Mouse (Mus musculus) forebrain, embryonic 12.5 days (tissue): ENCODE results near the gene Tcaf3. TPM values are rescaled to one million over a fixed set of nuclear protein-coding genes. Genes with fewer than 3 reads are reported as not detected.

Source experiments
- ATAC-seq: fragments of 200-750 bp; cut with Nextera tagmentation; 2 replicates; pipeline ENCODE4 v1.8.0; 2017; ENCODE audit warnings: moderate TSS enrichment; ENCODE audit not compliant: low FRiP score
- H3K27ac ChIP-seq: fragments of 300-500 bp; sonication (generic); 2 replicates; pipeline ENCODE4 v1.5.1; 2016; ENCODE audit warnings: mild to moderate bottlenecking
- H3K27me3 ChIP-seq: fragments of 300-500 bp; sonication (generic); 2 replicates; pipeline ENCODE4 v1.6.1; 2016; ENCODE audit warnings: mild to moderate bottlenecking
- H3K36me3 ChIP-seq: fragments of 300-500 bp; sonication (generic); replicated peaks from 2 replicates; pipeline ENCODE4 v1.6.1; 2016; ENCODE audit warnings: mild to moderate bottlenecking
- H3K4me1 ChIP-seq: fragments of 300-500 bp; sonication (generic); 2 replicates; pipeline ENCODE4 v1.6.1; 2016
- H3K4me2 ChIP-seq: fragments of 300-500 bp; sonication (generic); 2 replicates; pipeline ENCODE4 v1.6.1; 2016; ENCODE audit warnings: mild to moderate bottlenecking, moderate library complexity
- H3K4me3 ChIP-seq: fragments of 300-500 bp; sonication (generic); replicated peaks from 2 replicates; pipeline ENCODE4 v1.5.1; 2016; ENCODE audit warnings: mild to moderate bottlenecking
- H3K9ac ChIP-seq: fragments of 300-500 bp; sonication (generic); 2 replicates; pipeline ENCODE4 v1.6.1; 2016; ENCODE audit warnings: mild to moderate bottlenecking
- H3K9me3 ChIP-seq: fragments of 300-500 bp; sonication (generic); 2 replicates; pipeline ENCODE4 v1.6.1; 2016
- WGBS: fragments of 180-500 bp; shearing (Covaris S2); methylation state at CpG from one replicate; pipeline ENCODE4 v1.1.7; 2016; 5-methylcytosine and 5-hydroxymethylcytosine counted together
- polyA plus RNA-seq: library from polyadenylated mRNA; unstranded; fragments of >200 nt; fragmentation: Nextera tagmentation; extraction: Ambion mirVana; gene quantifications from 2 replicates; pipeline ENCODE4 v1.2.1, GENCODE M21; 2016

Gene Tcaf3
- polyA plus RNA-seq, 1 experiment from 2014 or later, result not detected

GRCm38 (mm10) chr6:42577433-42577832 is 20.1 kb downstream of the Tcaf3 start:
- no peak for ATAC-seq
- Histone ChIP-seq H3K36me3 (no peaks in the 10 kb centered on the region), H3K27me3 (no peaks in the 10 kb centered on the region), H3K27ac (no peak overlapping the region), H3K4me1 (no peaks in the 10 kb centered on the region), H3K4me3 (no peak overlapping the region), H3K4me2 (no peak overlapping the region), H3K9me3 (no peaks in the 10 kb centered on the region), H3K9ac (no peak overlapping the region)
- 92% methylated on average over 2 of the region's 2 CpGs for WGBS

GRCm38 (mm10) chr6:42568205-42568604 is 29.3 kb downstream of the Tcaf3 start:
- 81% methylated on average over 2 of the region's 2 CpGs for WGBS
- no peak for ATAC-seq
- H3K36me3 ChIP-seq, result no peaks in the 10 kb centered on the region

GRCm38 (mm10) chr6:42566076-42566598 is 31.4 kb downstream of the Tcaf3 start:
- 88% methylated on average over 2 of the region's 2 CpGs for WGBS
- Histone ChIP-seq H3K9me3 (no peaks in the 10 kb centered on the region), H3K9ac (no peak overlapping the region), H3K27me3 (no peaks in the 10 kb centered on the region), H3K4me1 (no peaks in the 10 kb centered on the region), H3K27ac (no peak overlapping the region), H3K4me2 (no peak overlapping the region), H3K4me3 (no peak overlapping the region), H3K36me3 (no peaks in the 10 kb centered on the region)
- ATAC-seq, result no peak

More at GRCm38 (mm10) chr6:42568205-42568604, 29.3 kb downstream of the Tcaf3 start:
- no peak overlapping the region for H3K4me2 ChIP-seq
- H3K27me3 ChIP-seq, result no peaks in the 10 kb centered on the region
- no peak overlapping the region for H3K9ac ChIP-seq
- no peak overlapping the region for H3K4me3 ChIP-seq
- H3K27ac ChIP-seq, result no peak overlapping the region
- no peaks in the 10 kb centered on the region for H3K4me1 ChIP-seq
- no peaks in the 10 kb centered on the region for H3K9me3 ChIP-seq

- H3K36me3 ChIP-seq, result no peaks in the 10 kb centered on the region
- no peak overlapping the region for H3K9ac ChIP-seq
- no peak overlapping the region for H3K4me3 ChIP-seq
Measured at GRCm38 (mm10) chr6:42562280-42562679, 35.2 kb downstream of the Tcaf3 start.

GRCm38 (mm10) chr6:42560885-42561284 is 36.6 kb downstream of the Tcaf3 start:
- Histone ChIP-seq H3K27ac (no peak overlapping the region), H3K4me3 (no peak overlapping the region), H3K27me3 (no peaks in the 10 kb centered on the region), H3K4me1 (no peaks in the 10 kb centered on the region), H3K36me3 (no peaks in the 10 kb centered on the region), H3K9me3 (no peaks in the 10 kb centered on the region), H3K9ac (no peak overlapping the region), H3K4me2 (no peak overlapping the region)
- no peak for ATAC-seq
- WGBS, result 89% methylated on average over 5 of the region's 5 CpGs

More at GRCm38 (mm10) chr6:42562280-42562679, 35.2 kb downstream of the Tcaf3 start:
- Histone ChIP-seq H3K4me2 (no peak overlapping the region), H3K27me3 (no peaks in the 10 kb centered on the region), H3K27ac (no peak overlapping the region), H3K4me1 (no peaks in the 10 kb centered on the region), H3K9me3 (no peaks in the 10 kb centered on the region)
- 72% methylated on average over 2 of the region's 2 CpGs for WGBS
- no peak for ATAC-seq

- Histone ChIP-seq H3K4me3 (no peak overlapping the region), H3K27me3 (no peaks in the 10 kb centered on the region), H3K4me1 (no peaks in the 10 kb centered on the region), H3K9me3 (no peaks in the 10 kb centered on the region), H3K4me2 (no peak overlapping the region), H3K27ac (no peak overlapping the region), H3K36me3 (no peaks in the 10 kb centered on the region), H3K9ac (no peak overlapping the region)
- 96% methylated on average over 14 of the region's 14 CpGs for WGBS
- no peak for ATAC-seq
Measured at GRCm38 (mm10) chr6:42558641-42559040, 38.9 kb downstream of the Tcaf3 start.

GRCm38 (mm10) chr6:42547461-42547860 is 50.0 kb downstream of the Tcaf3 start, which contains the start of gene Olfr455:
Olfr455 (minus strand) TSS chr6:42547587.
- no peaks in the 10 kb centered on the region for H3K4me1 ChIP-seq
- H3K36me3 ChIP-seq, result no peaks in the 10 kb centered on the region
- H3K27me3 ChIP-seq, result no peaks in the 10 kb centered on the region
- H3K9ac ChIP-seq, result no peak within 1 kb of the TSS
- H3K27ac ChIP-seq, result no peak within 1 kb of the TSS
- no peak for ATAC-seq
- no peak within 1 kb of the TSS for H3K4me2 ChIP-seq
- no peaks in the 10 kb centered on the region for H3K9me3 ChIP-seq
- H3K4me3 ChIP-seq, result no peak within 1 kb of the TSS
- WGBS, result 88% methylated on average over 4 of the region's 4 CpGs

GRCm38 (mm10) chr6:42546180-42546579 is 51.3 kb downstream of the Tcaf3 start:
- ATAC-seq, result no peak
- no peak overlapping the region for H3K4me3 ChIP-seq
- no peak overlapping the region for H3K4me2 ChIP-seq
- no peaks in the 10 kb centered on the region for H3K9me3 ChIP-seq
- no peak overlapping the region for H3K9ac ChIP-seq
- no peaks in the 10 kb centered on the region for H3K36me3 ChIP-seq
- 89% methylated on average over 2 of the region's 2 CpGs for WGBS
- no peaks in the 10 kb centered on the region for H3K4me1 ChIP-seq
- no peak overlapping the region for H3K27ac ChIP-seq
- H3K27me3 ChIP-seq, result no peaks in the 10 kb centered on the region

GRCm38 (mm10) chr6:42545451-42545885 is 52.0 kb downstream of the Tcaf3 start:
- H3K4me3 ChIP-seq, result no peak overlapping the region
- no peak overlapping the region for H3K4me2 ChIP-seq
- no peak for ATAC-seq
- no peak overlapping the region for H3K9ac ChIP-seq
- WGBS, result 66% methylated on average over 2 of the region's 2 CpGs
- H3K9me3 ChIP-seq, result no peaks in the 10 kb centered on the region
- H3K27me3 ChIP-seq, result no peaks in the 10 kb centered on the region
- no peaks in the 10 kb centered on the region for H3K36me3 ChIP-seq
- no peak overlapping the region for H3K27ac ChIP-seq
- no peaks in the 10 kb centered on the region for H3K4me1 ChIP-seq

GRCm38 (mm10) chr6:42544846-42545245 is 52.6 kb downstream of the Tcaf3 start:
- WGBS, result 68% methylated on average over 1 of the region's 1 CpGs

GRCm38 (mm10) chr6:42542036-42543031 is 55.2 kb downstream of the Tcaf3 start:
- Histone ChIP-seq H3K9ac (no peak overlapping the region), H3K4me3 (no peak overlapping the region), H3K4me1 (no peaks in the 10 kb centered on the region), H3K36me3 (no peaks in the 10 kb centered on the region), H3K9me3 (no peaks in the 10 kb centered on the region), H3K27ac (no peak overlapping the region), H3K27me3 (no peaks in the 10 kb centered on the region), H3K4me2 (no peak overlapping the region)
- no peak for ATAC-seq
- 69% methylated on average over 4 of the region's 4 CpGs for WGBS

More at GRCm38 (mm10) chr6:42544846-42545245, 52.6 kb downstream of the Tcaf3 start:
- no peaks in the 10 kb centered on the region for H3K36me3 ChIP-seq
- H3K4me1 ChIP-seq, result no peaks in the 10 kb centered on the region
- no peak overlapping the region for H3K4me2 ChIP-seq
- no peak overlapping the region for H3K4me3 ChIP-seq
- H3K9ac ChIP-seq, result no peak overlapping the region
- H3K27ac ChIP-seq, result no peak overlapping the region
- no peaks in the 10 kb centered on the region for H3K9me3 ChIP-seq
- no peaks in the 10 kb centered on the region for H3K27me3 ChIP-seq
- no peak for ATAC-seq

GRCm38 (mm10) chr6:42540681-42541080 is 56.8 kb downstream of the Tcaf3 start:
- no peaks in the 10 kb centered on the region for H3K9me3 ChIP-seq
- 80% methylated on average over 1 of the region's 1 CpGs for WGBS
- no peak overlapping the region for H3K4me3 ChIP-seq
- H3K9ac ChIP-seq, result no peak overlapping the region
- no peaks in the 10 kb centered on the region for H3K36me3 ChIP-seq
- no peak for ATAC-seq
- H3K4me1 ChIP-seq, result no peaks in the 10 kb centered on the region
- H3K27me3 ChIP-seq, result no peaks in the 10 kb centered on the region
- no peak overlapping the region for H3K4me2 ChIP-seq
- no peak overlapping the region for H3K27ac ChIP-seq
